Mouse (Mus musculus) layer of hippocampus, adult 11-12 months (tissue): Measurements from ENCODE around the gene Zc2hc1b.

Source experiments
- DNase-seq: peaks from one replicate; pipeline ENCODE4 v3.0.0; 2022; ENCODE audit warnings: low spot score

Gene Zc2hc1b

DNA sequence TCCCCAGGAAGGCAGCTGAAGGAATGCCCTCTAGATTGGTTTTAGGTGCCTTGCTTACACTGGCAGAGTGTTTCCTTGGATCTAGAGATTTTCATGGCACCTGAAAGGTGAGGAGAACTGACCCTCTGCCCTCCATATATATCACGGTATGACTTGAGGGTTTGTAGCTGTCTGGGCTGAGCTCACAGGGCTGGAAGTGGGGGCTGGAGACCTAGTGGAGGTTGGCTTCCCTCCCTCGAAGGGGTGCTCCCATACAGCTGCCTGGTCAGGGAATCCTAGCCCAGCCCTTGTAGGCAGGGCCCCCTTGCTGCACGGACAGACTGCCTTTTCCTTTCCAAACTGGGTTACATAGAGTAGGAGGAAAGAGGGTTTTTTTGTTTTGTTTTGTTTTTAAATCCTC lies 65.0 kb downstream of the Zc2hc1b start:
- no peak for DNase-seq

DNA sequence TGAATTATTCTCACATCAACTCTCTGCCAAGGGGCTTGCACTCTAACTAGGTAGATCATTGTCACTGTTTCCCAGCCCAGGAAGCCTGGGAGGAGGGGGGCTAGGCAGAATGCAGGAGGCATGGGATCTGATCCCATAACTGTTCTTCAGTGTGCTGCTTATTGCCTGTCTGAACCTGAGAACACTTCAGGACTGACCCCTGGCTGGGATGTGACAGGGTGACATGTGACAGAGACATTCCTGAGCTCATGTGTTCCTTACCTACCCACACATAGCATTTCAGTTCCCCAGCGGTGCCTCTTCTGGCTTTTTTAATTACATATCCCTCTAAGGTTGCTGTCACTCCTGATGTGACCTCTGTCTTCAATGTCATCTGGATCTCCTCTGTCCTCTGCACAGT lies 68.0 kb downstream of the Zc2hc1b start:
- no peak for DNase-seq

DNA sequence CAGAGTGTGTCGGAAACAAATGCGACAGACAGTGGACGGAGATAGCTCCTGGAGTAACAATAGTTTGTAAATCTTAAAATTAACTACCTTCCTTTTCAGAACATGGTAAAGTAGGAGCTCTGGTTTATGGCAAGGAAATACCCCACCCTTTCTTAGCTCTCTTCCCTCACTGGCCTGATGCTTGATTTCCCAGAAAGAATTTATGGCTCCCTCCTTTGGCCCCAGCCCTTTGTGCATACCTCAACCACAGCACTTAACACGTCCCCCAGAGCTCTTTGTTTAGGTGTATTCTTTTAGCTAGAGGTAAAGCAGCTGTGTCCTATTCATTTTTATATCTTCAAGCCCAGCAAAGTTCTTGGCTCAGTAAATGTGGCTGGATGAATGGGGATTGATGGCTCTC lies 69.0 kb downstream of the Zc2hc1b start:
- no peak for DNase-seq

DNA sequence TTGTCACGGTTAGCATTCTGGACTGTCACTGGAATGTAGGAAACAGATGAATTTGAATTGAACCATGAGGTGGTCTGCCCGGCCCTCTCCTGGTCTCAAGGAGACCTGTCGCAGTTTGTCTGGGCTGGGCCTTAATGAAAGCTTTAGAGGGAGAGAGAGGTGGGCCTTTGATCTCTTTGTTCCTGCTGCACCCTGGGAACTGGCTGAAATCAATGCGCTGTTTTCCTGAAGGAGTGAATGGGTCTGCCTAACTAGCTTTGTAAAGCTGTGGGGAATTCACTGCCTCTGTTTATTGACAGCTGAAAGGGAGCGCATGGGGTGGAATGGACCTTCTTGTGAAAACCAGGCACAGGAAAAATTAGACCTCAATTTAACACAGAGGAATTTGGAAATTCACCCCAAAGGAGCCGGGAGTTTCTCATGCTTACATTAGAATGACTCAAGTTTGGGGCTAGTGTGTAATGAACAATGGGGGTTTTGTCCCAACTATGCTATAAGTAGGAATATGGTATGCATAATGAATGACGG lies 69.7 kb downstream of the Zc2hc1b start:
- DNase-seq, result no peak

DNA sequence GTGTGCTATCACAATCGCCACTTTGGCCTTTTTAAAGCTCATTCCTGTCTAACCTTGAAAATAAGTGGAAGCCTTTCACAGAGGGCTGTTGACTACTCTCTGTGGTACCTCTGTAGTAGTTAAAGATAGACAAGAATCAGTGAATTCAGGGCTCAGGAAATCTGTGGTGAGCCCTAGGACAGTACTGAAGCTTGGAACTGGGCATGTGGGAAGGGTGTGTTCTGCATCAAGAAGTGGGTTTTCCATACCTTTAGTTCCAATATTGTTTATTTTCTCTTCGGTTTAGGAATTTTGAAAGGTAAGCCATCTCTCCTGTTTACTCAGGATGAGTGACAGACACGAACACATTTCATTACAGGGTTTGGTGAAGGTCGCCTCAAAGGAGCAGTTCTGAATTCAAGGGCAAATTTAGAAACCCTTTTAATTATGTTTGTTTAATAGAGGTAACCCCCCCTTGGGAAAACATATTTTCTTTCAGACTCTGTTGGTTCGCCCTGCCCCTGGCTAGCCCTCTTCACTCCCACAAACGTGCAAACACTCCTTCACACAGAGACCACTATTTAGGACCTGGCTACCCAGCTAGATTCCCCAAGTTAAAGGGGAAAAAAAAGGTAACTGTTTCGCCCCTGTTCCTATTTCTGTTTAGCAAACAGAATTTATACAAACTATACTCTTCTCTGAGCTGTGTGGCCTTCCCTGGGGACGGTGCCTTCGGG lies 70.8 kb downstream of the Zc2hc1b start:
- DNase-seq, result no peak

DNA sequence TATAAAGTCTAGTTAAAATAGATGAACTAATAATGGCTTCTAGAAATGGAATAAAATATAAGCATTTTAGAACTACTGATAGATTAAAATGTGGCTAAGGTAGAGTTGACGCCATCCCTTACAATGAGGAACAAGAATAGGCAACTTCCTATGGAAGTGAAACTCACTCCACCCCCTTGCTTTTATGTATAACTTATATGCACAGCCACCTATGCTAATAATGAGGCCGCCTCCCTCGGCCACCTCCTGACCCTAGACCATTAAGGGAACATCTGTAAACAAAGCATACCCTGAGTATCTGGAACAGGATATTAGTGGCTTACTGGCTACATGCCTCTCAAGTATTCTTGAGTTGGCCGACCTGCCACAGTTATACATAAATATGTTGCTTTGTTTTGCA lies 74.0 kb downstream of the Zc2hc1b start:
- no peak for DNase-seq

DNA sequence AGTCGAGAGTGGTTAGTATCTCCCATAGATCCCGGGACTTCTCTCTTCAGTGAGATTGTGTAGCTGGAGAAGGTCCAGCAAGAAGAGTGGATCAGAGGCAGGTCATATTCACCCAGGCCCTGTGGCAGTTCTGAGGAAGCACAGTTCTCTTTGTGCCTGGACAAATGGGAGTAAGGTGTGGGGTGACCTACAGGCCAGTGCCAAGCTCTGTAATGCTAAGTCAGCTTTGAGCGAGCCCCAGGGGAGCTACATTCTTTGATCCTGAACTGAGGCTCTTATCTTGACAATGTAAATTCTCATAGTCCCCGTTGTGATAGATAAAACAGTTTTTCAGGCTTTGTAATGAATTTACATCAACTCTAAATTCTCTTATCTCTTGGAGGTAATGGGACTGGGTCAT lies 75.5 kb downstream of the Zc2hc1b start:
- no peak for DNase-seq

DNA sequence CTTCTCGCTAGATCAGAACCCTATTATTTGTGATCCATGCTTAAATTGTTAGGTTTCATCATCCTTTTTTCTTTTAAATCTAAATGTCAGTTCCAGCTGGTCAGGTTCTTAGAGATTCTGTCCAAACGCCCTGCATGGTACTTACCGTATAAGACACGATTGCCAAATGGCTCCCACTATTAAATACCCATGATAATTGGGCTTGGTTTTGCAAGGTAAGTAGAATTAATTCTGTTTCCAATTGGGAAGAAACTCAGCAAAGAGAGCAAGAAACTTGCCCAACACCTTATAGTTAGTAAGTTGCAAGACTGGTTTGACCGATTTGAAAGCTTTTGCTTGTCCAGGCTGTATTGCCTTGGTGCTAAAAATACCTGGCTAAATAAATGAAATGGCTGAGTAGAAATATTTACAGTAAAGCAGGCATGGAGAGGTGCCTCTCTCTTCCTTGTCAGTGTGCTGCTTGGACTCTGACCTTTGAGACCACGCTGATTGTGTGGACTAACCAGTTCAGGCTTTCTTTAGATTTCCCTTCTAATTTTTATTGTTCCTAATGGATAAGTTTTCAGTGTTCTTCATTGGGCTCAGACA lies 77.7 kb downstream of the Zc2hc1b start:
- DNase-seq, result no peak
